Mouse (Mus musculus): ENCODE results near the gene Hist1h2ao. TPM values are rescaled to one million over a fixed set of nuclear protein-coding genes. Genes with fewer than 3 reads are reported as not detected.

Hist1h2ao gene
- polyA plus RNA-seq, 1 experiment from 2014 or later, result not detected

GRCm38 (mm10) chr13:21855698-21856162, 45.5 kb downstream of the Hist1h2ao start:
- Histone ChIP-seq H3K27me3 (ENCODE audit: control insufficient read depth, insufficient read depth, low read length) (no peaks in the 10 kb centered on the region), H3K27ac (ENCODE audit: low read depth, low read length) (no peak overlapping the region), H3K36me3 (ENCODE audit: control insufficient read depth, insufficient read depth, low read length) (no peaks in the 10 kb centered on the region), H3K9me3 (ENCODE audit: control insufficient read depth, low read length) (no peaks in the 10 kb centered on the region), H3K4me2 (ENCODE audit: low read depth) (peak overlapping the region; percentile 44), H3K9ac (ENCODE audit: low read length) (peak overlapping the region; percentile 22; the same call in 1 of the 2 replicates), H3K4me1 (ENCODE audit: control insufficient read depth, insufficient read depth, low read length) (no peaks in the 10 kb centered on the region), H3K4me3 (ENCODE audit: low read depth, low read length) (peak overlapping the region; percentile 46)
- under 1% methylated on average over 15 of the region's 15 CpGs for WGBS
- no peak for ATAC-seq (ENCODE audit: insufficient read depth, low FRiP score, low TSS enrichment)
- peak; percentile 53 for DNase-seq (ENCODE audit: low spot score)

Small RNA genes within 50 kb of the gene (microRNA-seq; reads per million reads assigned to microRNA genes)
- gene Gm19658, result not detected
- gene Gm44346, result not detected
- not detected for gene Gm44466

Other genes starting within 250 kb of the Hist1h2ao start
- gene Olfr1364, start 228.7 kb upstream of the Hist1h2ao start, polyA plus RNA-seq (2014; fragmentation: Nextera tagmentation; extraction: Ambion mirVana), result not detected in 2 replicates
- gene Olfr1362, start 196.4 kb upstream of the Hist1h2ao start, polyA plus RNA-seq (2014; fragmentation: Nextera tagmentation; extraction: Ambion mirVana), result not detected in 2 replicates
- not detected in 2 replicates for gene Olfr11, start 167.9 kb upstream of the Hist1h2ao start, polyA plus RNA-seq (2014; fragmentation: Nextera tagmentation; extraction: Ambion mirVana)
- 0.08 TPM in 1 of 2 replicates, not detected in the other for gene Olfr1361, start 147.1 kb upstream of the Hist1h2ao start, polyA plus RNA-seq (2014; fragmentation: Nextera tagmentation; extraction: Ambion mirVana)
- not detected in 2 replicates for gene Olfr1360, start 133.1 kb upstream of the Hist1h2ao start, polyA plus RNA-seq (2014; fragmentation: Nextera tagmentation; extraction: Ambion mirVana)
- not detected in 2 replicates for gene Olfr1359, start 112.4 kb upstream of the Hist1h2ao start, polyA plus RNA-seq (2014; fragmentation: Nextera tagmentation; extraction: Ambion mirVana)
- gene Hist1h2bl, start 94.3 kb upstream of the Hist1h2ao start, polyA plus RNA-seq (2014; fragmentation: Nextera tagmentation; extraction: Ambion mirVana), result 2.1 and 2.3 TPM in 2 replicates
- gene Hist1h2ai, start 94.0 kb upstream of the Hist1h2ao start, polyA plus RNA-seq (2014; fragmentation: Nextera tagmentation; extraction: Ambion mirVana), result 13.2 and 19.5 TPM in 2 replicates
- 5.6 and 23.9 TPM in 2 replicates for gene Hist1h3h, start 92.8 kb upstream of the Hist1h2ao start, polyA plus RNA-seq (2014; fragmentation: Nextera tagmentation; extraction: Ambion mirVana)
- 4.3 and 4.6 TPM in 2 replicates for gene Hist1h2bm, start 88.4 kb upstream of the Hist1h2ao start, polyA plus RNA-seq (2014; fragmentation: Nextera tagmentation; extraction: Ambion mirVana)
- gene Hist1h4j, start 75.4 kb upstream of the Hist1h2ao start, polyA plus RNA-seq (2014; fragmentation: Nextera tagmentation; extraction: Ambion mirVana), result 1.1 and 1.4 TPM in 2 replicates
- gene Hist1h4k, start 60.0 kb upstream of the Hist1h2ao start, polyA plus RNA-seq (2014; fragmentation: Nextera tagmentation; extraction: Ambion mirVana), result 1.8 and 2.3 TPM in 2 replicates
- gene Hist1h2ak, start 56.6 kb upstream of the Hist1h2ao start, polyA plus RNA-seq (2014; fragmentation: Nextera tagmentation; extraction: Ambion mirVana), result 8.1 and 9.3 TPM in 2 replicates
- gene Hist1h2bn, start 56.3 kb upstream of the Hist1h2ao start, polyA plus RNA-seq (2014; fragmentation: Nextera tagmentation; extraction: Ambion mirVana), result 2.1 and 3.2 TPM in 2 replicates
- 15.4 and 16.9 TPM in 2 replicates for gene Hist1h1b, start 29.8 kb upstream of the Hist1h2ao start, polyA plus RNA-seq (2014; fragmentation: Nextera tagmentation; extraction: Ambion mirVana)
- gene Hist1h3i, start 27.1 kb upstream of the Hist1h2ao start, polyA plus RNA-seq (2014; fragmentation: Nextera tagmentation; extraction: Ambion mirVana), result 228 and 229 TPM in 2 replicates
- gene Hist1h2an, start 23.2 kb upstream of the Hist1h2ao start, polyA plus RNA-seq (2014; fragmentation: Nextera tagmentation; extraction: Ambion mirVana), result 11.7 and 14.0 TPM in 2 replicates
- gene Hist1h2bp, start 23.0 kb upstream of the Hist1h2ao start, polyA plus RNA-seq (2014; fragmentation: Nextera tagmentation; extraction: Ambion mirVana), result 2.2 and 2.6 TPM in 2 replicates
- 20.3 and 20.8 TPM in 2 replicates for gene Hist1h2bq, start 268 bp upstream of the Hist1h2ao start, polyA plus RNA-seq (2014; fragmentation: Nextera tagmentation; extraction: Ambion mirVana)
- gene Hist1h4m, start 1.3 kb downstream of the Hist1h2ao start, polyA plus RNA-seq (2014; fragmentation: Nextera tagmentation; extraction: Ambion mirVana), result not detected in 2 replicates
- gene Hist1h4n, start 21.7 kb downstream of the Hist1h2ao start, polyA plus RNA-seq (2014; fragmentation: Nextera tagmentation; extraction: Ambion mirVana), result 10.5 and 15.6 TPM in 2 replicates
- 4,141 and 4,626 TPM in 2 replicates for gene Hist1h2ap, start 23.0 kb downstream of the Hist1h2ao start, polyA plus RNA-seq (2014; fragmentation: Nextera tagmentation; extraction: Ambion mirVana)
- gene Hist1h2br, start 23.3 kb downstream of the Hist1h2ao start, polyA plus RNA-seq (2014; fragmentation: Nextera tagmentation; extraction: Ambion mirVana), result 20.0 TPM in 2 replicates
- 22.1 and 25.9 TPM in 2 replicates for gene Zfp184, start 134.6 kb downstream of the Hist1h2ao start, polyA plus RNA-seq (2014; fragmentation: Nextera tagmentation; extraction: Ambion mirVana)
- 0.16 and 0.19 TPM in 2 replicates for gene Pom121l2, start 170.7 kb downstream of the Hist1h2ao start, polyA plus RNA-seq (2014; fragmentation: Nextera tagmentation; extraction: Ambion mirVana)
- 0.21 and 0.27 TPM in 2 replicates for gene Prss16, start 199.3 kb downstream of the Hist1h2ao start, polyA plus RNA-seq (2014; fragmentation: Nextera tagmentation; extraction: Ambion mirVana)
- 6.6 and 16.2 TPM in 2 replicates for gene Hist1h2ah, start 225.1 kb downstream of the Hist1h2ao start, polyA plus RNA-seq (2014; fragmentation: Nextera tagmentation; extraction: Ambion mirVana)
- gene Hist1h2bk, start 225.4 kb downstream of the Hist1h2ao start, polyA plus RNA-seq (2014; fragmentation: Nextera tagmentation; extraction: Ambion mirVana), result 6.2 and 10.8 TPM in 2 replicates
- 25.5 and 29.2 TPM in 2 replicates for gene Hist1h4i, start 230.9 kb downstream of the Hist1h2ao start, polyA plus RNA-seq (2014; fragmentation: Nextera tagmentation; extraction: Ambion mirVana)
- 51.6 and 61.4 TPM in 2 replicates for gene Hist1h2ag, start 232.5 kb downstream of the Hist1h2ao start, polyA plus RNA-seq (2014; fragmentation: Nextera tagmentation; extraction: Ambion mirVana)
- 12.4 and 13.1 TPM in 2 replicates for gene Hist1h2bj, start 232.7 kb downstream of the Hist1h2ao start, polyA plus RNA-seq (2014; fragmentation: Nextera tagmentation; extraction: Ambion mirVana)

Measured in neural tube, embryonic 11.5 days (tissue).